Mouse (Mus musculus): ENCODE results near the gene Agrn. TPM values are rescaled to one million over a fixed set of nuclear protein-coding genes. Genes with fewer than 3 reads are reported as not detected.

Gene Agrn
- polyA plus RNA-seq, 1 experiment from 2014 or later: 155 TPM

GRCm38 (mm10) chr4:156197829-156198205 lies 529 bp upstream of the Agrn start:
- WGBS: 1% methylated on average over 26 of the region's 26 CpGs
- H3K9ac ChIP-seq (replicated peaks): peak overlapping the region; percentile 32
- H3K27me3 ChIP-seq: peaks cover 6% of the 10 kb centered on the region; the same call in 1 of the 2 replicates
- H3K4me2 ChIP-seq (replicated peaks): peak overlapping the region; percentile 86
- peaks cover 45% of the 10 kb centered on the region for H3K4me1 ChIP-seq
- H3K27ac ChIP-seq (replicated peaks): peak overlapping the region; percentile 96
- no peaks in the 10 kb centered on the region for H3K9me3 ChIP-seq
- H3K4me3 ChIP-seq: peak overlapping the region; percentile 75
- peak; percentile 96 for ATAC-seq (ENCODE audit: low FRiP score, low read depth)
- H3K36me3 ChIP-seq: peaks cover 23% of the 10 kb centered on the region

- WGBS: 5% methylated on average over 35 of the region's 35 CpGs
- H3K4me3 ChIP-seq: peak overlapping the region; percentile 75
- peak overlapping the region; percentile 86 for H3K4me2 ChIP-seq (replicated peaks)
- peaks cover 36% of the 10 kb centered on the region for H3K36me3 ChIP-seq
- H3K4me1 ChIP-seq: peaks cover 52% of the 10 kb centered on the region
- no peaks in the 10 kb centered on the region; the same call in 1 of the 2 replicates for H3K27me3 ChIP-seq
- H3K9ac ChIP-seq (replicated peaks): peak overlapping the region; percentile 85
- ATAC-seq (ENCODE audit: low FRiP score, low read depth): peak; percentile 2; the same call in 1 of the 2 replicates
- no peaks in the 10 kb centered on the region for H3K9me3 ChIP-seq
- peak overlapping the region; percentile 96 for H3K27ac ChIP-seq (replicated peaks)
Measured at GRCm38 (mm10) chr4:156195927-156196870, 1.1 kb downstream of the Agrn start.

GRCm38 (mm10) chr4:156194346-156194745 lies 2.9 kb downstream of the Agrn start:
- Histone ChIP-seq H3K27me3 (no peaks in the 10 kb centered on the region; the same call in 1 of the 2 replicates), H3K4me2 (replicated peaks) (peak overlapping the region; percentile 86), H3K9ac (replicated peaks) (no peak overlapping the region), H3K4me3 (0 out of 2 replicates have a peak overlapping the region, but pooled peaks have one; percentile 7), H3K27ac (replicated peaks) (no peak overlapping the region), H3K4me1 (peaks cover 71% of the 10 kb centered on the region), H3K9me3 (no peaks in the 10 kb centered on the region), H3K36me3 (peaks cover 49% of the 10 kb centered on the region)
- no peak for ATAC-seq (ENCODE audit: low FRiP score, low read depth)
- WGBS: 19% methylated on average over 6 of the region's 6 CpGs

- peaks cover 49% of the 10 kb centered on the region for H3K36me3 ChIP-seq
- no peak overlapping the region for H3K27ac ChIP-seq (replicated peaks)
- no peak for ATAC-seq (ENCODE audit: low FRiP score, low read depth)
- H3K9me3 ChIP-seq: no peaks in the 10 kb centered on the region
- WGBS: 63% methylated on average over 5 of the region's 5 CpGs
- H3K4me1 ChIP-seq: peaks cover 75% of the 10 kb centered on the region
- H3K27me3 ChIP-seq: no peaks in the 10 kb centered on the region; the same call in 1 of the 2 replicates
- H3K9ac ChIP-seq (replicated peaks): no peak overlapping the region
- 0 out of 2 replicates have a peak overlapping the region, but pooled peaks have one; percentile 7 for H3K4me3 ChIP-seq
- peak overlapping the region; percentile 86 for H3K4me2 ChIP-seq (replicated peaks)
Measured at GRCm38 (mm10) chr4:156193906-156194305, 3.4 kb downstream of the Agrn start.

- no peaks in the 10 kb centered on the region for H3K9me3 ChIP-seq
- 0 out of 2 replicates have a peak overlapping the region, but pooled peaks have one; percentile 2 for H3K9ac ChIP-seq (replicated peaks)
- H3K36me3 ChIP-seq: peaks cover 49% of the 10 kb centered on the region
- H3K4me3 ChIP-seq: no peak overlapping the region
- WGBS: 24% methylated on average over 2 of the region's 2 CpGs
- H3K4me1 ChIP-seq: peaks cover 78% of the 10 kb centered on the region
- H3K27ac ChIP-seq (replicated peaks): no peak overlapping the region
- 0 out of 2 replicates have a peak overlapping the region, but pooled peaks have one; percentile 2 for H3K4me2 ChIP-seq (replicated peaks)
- ATAC-seq (ENCODE audit: low FRiP score, low read depth): no peak
- no peaks in the 10 kb centered on the region; the same call in 1 of the 2 replicates for H3K27me3 ChIP-seq
Measured at GRCm38 (mm10) chr4:156193200-156193590, 4.1 kb downstream of the Agrn start.

GRCm38 (mm10) chr4:156192421-156193199 lies 4.7 kb downstream of the Agrn start:
- ATAC-seq (ENCODE audit: low FRiP score, low read depth): no peak
- Histone ChIP-seq H3K4me1 (peaks cover 84% of the 10 kb centered on the region), H3K27ac (replicated peaks) (no peak overlapping the region), H3K9ac (replicated peaks) (0 out of 2 replicates have a peak overlapping the region, but pooled peaks have one; percentile 2), H3K27me3 (no peaks in the 10 kb centered on the region; the same call in 1 of the 2 replicates), H3K4me3 (no peak overlapping the region), H3K9me3 (no peaks in the 10 kb centered on the region), H3K4me2 (replicated peaks) (no peak overlapping the region), H3K36me3 (peaks cover 49% of the 10 kb centered on the region)
- 58% methylated on average over 8 of the region's 8 CpGs for WGBS

GRCm38 (mm10) chr4:156188811-156189323 lies 8.4 kb downstream of the Agrn start:
- no peaks in the 10 kb centered on the region; the same call in 1 of the 2 replicates for H3K27me3 ChIP-seq
- WGBS: 8% methylated on average over 6 of the region's 6 CpGs
- H3K4me3 ChIP-seq: peak overlapping the region; percentile 10
- H3K4me2 ChIP-seq (replicated peaks): peak overlapping the region; percentile 38
- H3K27ac ChIP-seq (replicated peaks): peak overlapping the region; percentile 90
- peak; percentile 58 for ATAC-seq (ENCODE audit: low FRiP score, low read depth)
- peak overlapping the region; percentile 25; the same call in 1 of the 2 replicates for H3K9ac ChIP-seq (replicated peaks)
- H3K4me1 ChIP-seq: peaks cover 95% of the 10 kb centered on the region
- no peaks in the 10 kb centered on the region for H3K9me3 ChIP-seq
- peaks cover 45% of the 10 kb centered on the region for H3K36me3 ChIP-seq

- ATAC-seq (ENCODE audit: low FRiP score, low read depth): no peak
- H3K36me3 ChIP-seq: peaks cover 44% of the 10 kb centered on the region
- 38% methylated on average over 5 of the region's 5 CpGs for WGBS
Measured at GRCm38 (mm10) chr4:156188162-156188810, 9.0 kb downstream of the Agrn start.

GRCm38 (mm10) chr4:156185950-156186850 lies 11.1 kb downstream of the Agrn start:
- Histone ChIP-seq H3K27ac (replicated peaks) (peak overlapping the region; percentile 94), H3K36me3 (peaks cover 37% of the 10 kb centered on the region), H3K9ac (replicated peaks) (peak overlapping the region; percentile 90), H3K27me3 (no peaks in the 10 kb centered on the region), H3K4me1 (peaks cover 95% of the 10 kb centered on the region), H3K9me3 (no peaks in the 10 kb centered on the region), H3K4me3 (peak overlapping the region; percentile 57), H3K4me2 (replicated peaks) (peak overlapping the region; percentile 77)
- ATAC-seq (ENCODE audit: low FRiP score, low read depth): peak; percentile 61
- 5% methylated on average over 31 of the region's 31 CpGs for WGBS

More at GRCm38 (mm10) chr4:156188162-156188810, 9.0 kb downstream of the Agrn start:
- Histone ChIP-seq H3K27ac (replicated peaks) (peak overlapping the region; percentile 90), H3K9ac (replicated peaks) (0 out of 2 replicates have a peak overlapping the region, but pooled peaks have one; percentile 25), H3K9me3 (no peaks in the 10 kb centered on the region), H3K4me3 (peak overlapping the region; percentile 10; the same call in 1 of the 2 replicates), H3K4me1 (peaks cover 94% of the 10 kb centered on the region), H3K4me2 (replicated peaks) (peak overlapping the region; percentile 38), H3K27me3 (no peaks in the 10 kb centered on the region; the same call in 1 of the 2 replicates)

- Histone ChIP-seq H3K9ac (replicated peaks) (peak overlapping the region; percentile 90), H3K27ac (replicated peaks) (peak overlapping the region; percentile 94), H3K9me3 (no peaks in the 10 kb centered on the region), H3K27me3 (no peaks in the 10 kb centered on the region), H3K4me3 (peak overlapping the region; percentile 57), H3K4me1 (peaks cover 94% of the 10 kb centered on the region), H3K4me2 (replicated peaks) (peak overlapping the region; percentile 77), H3K36me3 (peaks cover 35% of the 10 kb centered on the region)
- WGBS: 47% methylated on average over 13 of the region's 13 CpGs
- no peak for ATAC-seq (ENCODE audit: low FRiP score, low read depth)
Measured at GRCm38 (mm10) chr4:156185456-156185949, 11.8 kb downstream of the Agrn start.

Measured in midbrain, embryonic 12.5 days (tissue).